Mouse (Mus musculus) urinary bladder, postnatal 36 days (tissue): ENCODE data around the gene Efr3b.

Source experiments
- DNase-seq, 2 experiments: peaks; one replicate each; pipeline ENCODE4 v3.0.0; 2022; ENCODE audit warnings: low spot score in 2 of 2, mixed read lengths in 1 of 2

The Efr3b gene

GRCm38 (mm10) chr12:4037511-4037910 is 1.2 kb downstream of the Efr3b start:
- no peak for DNase-seq

- no peak for DNase-seq
Observed at GRCm38 (mm10) chr12:4036157-4036556, 2.6 kb downstream of the Efr3b start.

GRCm38 (mm10) chr12:4029064-4029463 is 9.7 kb downstream of the Efr3b start:
- no peak for DNase-seq

- DNase-seq, result no peak
Observed at GRCm38 (mm10) chr12:4028516-4028915, 10.2 kb downstream of the Efr3b start.

- no peak for DNase-seq
Observed at GRCm38 (mm10) chr12:4024356-4024755, 14.4 kb downstream of the Efr3b start.

GRCm38 (mm10) chr12:4023501-4023900 is 15.2 kb downstream of the Efr3b start:
- DNase-seq, result no peak

- no peak for DNase-seq
Observed at GRCm38 (mm10) chr12:4022845-4023244, 15.9 kb downstream of the Efr3b start.

- no peak for DNase-seq
Observed at GRCm38 (mm10) chr12:4020505-4020904, 18.2 kb downstream of the Efr3b start.

- no peak for DNase-seq
Observed at GRCm38 (mm10) chr12:4016321-4016720, 22.4 kb downstream of the Efr3b start.

GRCm38 (mm10) chr12:4015741-4016140 is 23.0 kb downstream of the Efr3b start:
- DNase-seq, result no peak

GRCm38 (mm10) chr12:4015255-4015654 is 23.5 kb downstream of the Efr3b start:
- DNase-seq, result no peak

- DNase-seq, result no peak
Observed at GRCm38 (mm10) chr12:4011715-4012114, 27.0 kb downstream of the Efr3b start.

- no peak for DNase-seq
Observed at GRCm38 (mm10) chr12:4011301-4011700, 27.4 kb downstream of the Efr3b start.

- DNase-seq, result no peak
Observed at GRCm38 (mm10) chr12:4008731-4009130, 30.0 kb downstream of the Efr3b start.

GRCm38 (mm10) chr12:4007766-4008165 is 30.9 kb downstream of the Efr3b start:
- no peak for DNase-seq

GRCm38 (mm10) chr12:4007181-4007580 is 31.5 kb downstream of the Efr3b start:
- no peak for DNase-seq

- DNase-seq, result peak in 1 of 2 experiments; percentile 18
Observed at GRCm38 (mm10) chr12:4006079-4006478, 32.6 kb downstream of the Efr3b start.

- no peak for DNase-seq
Observed at GRCm38 (mm10) chr12:4004648-4005047, 34.1 kb downstream of the Efr3b start.

GRCm38 (mm10) chr12:4000406-4000805 is 38.3 kb downstream of the Efr3b start:
- no peak for DNase-seq

GRCm38 (mm10) chr12:3996749-3997148 is 42.0 kb downstream of the Efr3b start:
- no peak for DNase-seq

GRCm38 (mm10) chr12:3991047-3991446 is 47.7 kb downstream of the Efr3b start:
- no peak for DNase-seq

GRCm38 (mm10) chr12:3989943-3990342 is 48.8 kb downstream of the Efr3b start:
- DNase-seq, result no peak

GRCm38 (mm10) chr12:3984446-3984845 is 54.3 kb downstream of the Efr3b start:
- no peak for DNase-seq

- peak; percentile 62 to 65 for DNase-seq
Observed at GRCm38 (mm10) chr12:3983736-3984135, 55.0 kb downstream of the Efr3b start.

GRCm38 (mm10) chr12:3982257-3982656 is 56.5 kb downstream of the Efr3b start:
- peak; percentile 38 to 52 for DNase-seq
